Mouse (Mus musculus) hindbrain, embryonic 16.5 days (tissue): ENCODE measurements at regions not wholly inside any gene's neighbourhood (a gene's known extent, or its start where the extent isn't known, plus 50 kb on each side); places are given as distances from the start of the nearest gene placed in this dataset.

Experiments used
- ATAC-seq: fragments of 200-750 bp; cut with Nextera tagmentation; 2 replicates; pipeline ENCODE4 v1.8.0; 2017; ENCODE audit warnings: moderate TSS enrichment, moderate library complexity
- H3K27ac ChIP-seq: fragments of 300-500 bp; sonication (generic); 2 replicates; pipeline ENCODE4 v1.5.1; 2014; ENCODE audit warnings: low read depth, mild to moderate bottlenecking, control low read depth, low read length, moderate library complexity
- H3K27me3 ChIP-seq: fragments of 300-500 bp; sonication (generic); replicated peaks from 2 replicates; pipeline ENCODE4 v1.6.1; 2014; ENCODE audit warnings: low read length; ENCODE audit not compliant: control insufficient read depth, insufficient read depth
- H3K36me3 ChIP-seq: fragments of 300-500 bp; sonication (generic); 2 replicates; pipeline ENCODE4 v1.6.1; 2014; ENCODE audit warnings: mild to moderate bottlenecking, low read length, moderate library complexity, mixed read lengths; ENCODE audit not compliant: control insufficient read depth, insufficient read depth
- H3K4me1 ChIP-seq: fragments of 300-500 bp; sonication (generic); 2 replicates; pipeline ENCODE4 v1.6.1; 2014; ENCODE audit warnings: low read depth, low read length; ENCODE audit not compliant: control insufficient read depth, insufficient read depth
- H3K4me2 ChIP-seq: fragments of 300-500 bp; sonication (generic); 2 replicates; pipeline ENCODE4 v1.6.1; 2014; ENCODE audit warnings: mild to moderate bottlenecking, low read length, control low read depth, moderate library complexity
- H3K4me3 ChIP-seq: fragments of 300-500 bp; sonication (generic); 2 replicates; pipeline ENCODE4 v1.5.1; 2014; ENCODE audit warnings: mild to moderate bottlenecking, low read length, control low read depth, moderate library complexity
- H3K9ac ChIP-seq: fragments of 300-500 bp; sonication (generic); 2 replicates; pipeline ENCODE4 v1.6.1; 2014; ENCODE audit warnings: low read depth, mild to moderate bottlenecking, control low read depth, low read length, moderate library complexity
- H3K9me3 ChIP-seq: fragments of 300-500 bp; sonication (generic); 2 replicates; pipeline ENCODE4 v1.6.1; 2014; ENCODE audit warnings: mild to moderate bottlenecking, low read length, moderate library complexity; ENCODE audit not compliant: control insufficient read depth
- WGBS: fragments of 180-500 bp; shearing (Covaris S2); extraction: QIAGEN DNeasy Blood & Tissue Kit; methylation state at CpG from one replicate; pipeline ENCODE4 v1.1.7; 2014; 5-methylcytosine and 5-hydroxymethylcytosine counted together

GRCm38 (mm10) chr19:15784644-15785043 lies 162.5 kb downstream of the Psat1 start:
- no peak overlapping the region for H3K27ac ChIP-seq
- no peak overlapping the region for H3K9ac ChIP-seq
- H3K36me3 ChIP-seq: no peaks in the 10 kb centered on the region
- H3K4me2 ChIP-seq: no peak overlapping the region
- WGBS: 15% methylated on average over 4 of the region's 4 CpGs
- no peak for ATAC-seq
- H3K27me3 ChIP-seq: no peaks in the 10 kb centered on the region
- H3K9me3 ChIP-seq: no peaks in the 10 kb centered on the region
- no peaks in the 10 kb centered on the region for H3K4me1 ChIP-seq
- no peak overlapping the region for H3K4me3 ChIP-seq

- H3K27ac ChIP-seq: no peak overlapping the region
- H3K36me3 ChIP-seq: no peaks in the 10 kb centered on the region
- no peaks in the 10 kb centered on the region for H3K27me3 ChIP-seq
- H3K9me3 ChIP-seq: no peaks in the 10 kb centered on the region
- 80% methylated on average over 4 of the region's 4 CpGs for WGBS
- ATAC-seq: no peak
- no peak overlapping the region for H3K9ac ChIP-seq
- H3K4me1 ChIP-seq: no peaks in the 10 kb centered on the region
- H3K4me2 ChIP-seq: no peak overlapping the region
- no peak overlapping the region for H3K4me3 ChIP-seq
These were observed 177.5 kb downstream of the Psat1 start for GRCm38 (mm10) chr19:15769651-15770050.

GRCm38 (mm10) chr19:15761086-15761485 lies 186.1 kb downstream of the Psat1 start:
- ATAC-seq: no peak
- H3K9me3 ChIP-seq: no peaks in the 10 kb centered on the region
- 82% methylated on average over 4 of the region's 4 CpGs for WGBS
- H3K9ac ChIP-seq: no peak overlapping the region
- no peak overlapping the region for H3K27ac ChIP-seq
- H3K4me3 ChIP-seq: no peak overlapping the region
- no peak overlapping the region for H3K4me2 ChIP-seq
- no peaks in the 10 kb centered on the region for H3K27me3 ChIP-seq
- H3K4me1 ChIP-seq: no peaks in the 10 kb centered on the region
- H3K36me3 ChIP-seq: no peaks in the 10 kb centered on the region

- ATAC-seq: peak; percentile 74
- peaks cover 2% of the 10 kb centered on the region; the same call in 1 of the 2 replicates for H3K4me1 ChIP-seq
- no peaks in the 10 kb centered on the region for H3K36me3 ChIP-seq
- H3K4me3 ChIP-seq: no peak overlapping the region
- no peak overlapping the region for H3K27ac ChIP-seq
- 32% methylated on average over 8 of the region's 8 CpGs for WGBS
- H3K9ac ChIP-seq: no peak overlapping the region
- no peaks in the 10 kb centered on the region for H3K9me3 ChIP-seq
- no peaks in the 10 kb centered on the region for H3K27me3 ChIP-seq
- H3K4me2 ChIP-seq: no peak overlapping the region
These were observed 201.9 kb downstream of the Psat1 start for GRCm38 (mm10) chr19:15745026-15745777.

GRCm38 (mm10) chr19:15736200-15736599 lies 210.9 kb downstream of the Psat1 start:
- Histone ChIP-seq H3K4me3 (no peak overlapping the region), H3K36me3 (no peaks in the 10 kb centered on the region), H3K27me3 (peaks cover 2% of the 10 kb centered on the region; the same call in 1 of the 2 replicates), H3K27ac (no peak overlapping the region), H3K4me2 (no peak overlapping the region), H3K9me3 (no peaks in the 10 kb centered on the region), H3K4me1 (no peaks in the 10 kb centered on the region), H3K9ac (no peak overlapping the region)
- WGBS: 90% methylated on average over 2 of the region's 2 CpGs
- no peak for ATAC-seq

GRCm38 (mm10) chr19:15726785-15727406 lies 220.2 kb downstream of the Psat1 start:
- H3K4me2 ChIP-seq: no peak overlapping the region; the same call in 1 of the 2 replicates
- peak; percentile 92 for ATAC-seq
- no peak overlapping the region for H3K9ac ChIP-seq
- 0 out of 2 replicates have a peak, but pooled peaks cover 4% of the 10 kb centered on the region for H3K27me3 ChIP-seq
- no peaks in the 10 kb centered on the region for H3K9me3 ChIP-seq
- H3K36me3 ChIP-seq: no peaks in the 10 kb centered on the region
- H3K4me1 ChIP-seq: peaks cover 2% of the 10 kb centered on the region; the same call in 1 of the 2 replicates
- no peak overlapping the region for H3K27ac ChIP-seq
- WGBS: 26% methylated on average over 13 of the region's 13 CpGs
- H3K4me3 ChIP-seq: no peak overlapping the region

GRCm38 (mm10) chr19:15692379-15693023 lies 254.6 kb downstream of the Psat1 start:
- 0 out of 2 replicates have a peak, but pooled peaks cover 2% of the 10 kb centered on the region for H3K27me3 ChIP-seq
- 55% methylated on average over 3 of the region's 3 CpGs for WGBS
- no peaks in the 10 kb centered on the region for H3K36me3 ChIP-seq
- H3K4me1 ChIP-seq: no peaks in the 10 kb centered on the region
- no peak overlapping the region for H3K4me3 ChIP-seq
- no peak overlapping the region for H3K27ac ChIP-seq
- H3K9me3 ChIP-seq: no peaks in the 10 kb centered on the region
- no peak overlapping the region for H3K9ac ChIP-seq
- no peak overlapping the region for H3K4me2 ChIP-seq
- ATAC-seq: peak; percentile 77

GRCm38 (mm10) chr19:15669996-15670395 lies 277.1 kb downstream of the Psat1 start:
- H3K36me3 ChIP-seq: no peaks in the 10 kb centered on the region
- H3K4me3 ChIP-seq: no peak overlapping the region
- ATAC-seq: no peak
- WGBS: 59% methylated on average over 6 of the region's 6 CpGs
- no peak overlapping the region for H3K9ac ChIP-seq
- H3K27ac ChIP-seq: no peak overlapping the region
- no peak overlapping the region for H3K4me2 ChIP-seq
- H3K27me3 ChIP-seq: peaks cover 5% of the 10 kb centered on the region
- peaks cover 15% of the 10 kb centered on the region for H3K4me1 ChIP-seq
- H3K9me3 ChIP-seq: no peaks in the 10 kb centered on the region

- WGBS: 47% methylated on average over 7 of the region's 7 CpGs
- H3K36me3 ChIP-seq: no peaks in the 10 kb centered on the region
- peaks cover 5% of the 10 kb centered on the region for H3K27me3 ChIP-seq
- no peak overlapping the region for H3K4me2 ChIP-seq
- H3K4me3 ChIP-seq: no peak overlapping the region
- no peaks in the 10 kb centered on the region for H3K9me3 ChIP-seq
- H3K27ac ChIP-seq: no peak overlapping the region
- H3K4me1 ChIP-seq: peaks cover 15% of the 10 kb centered on the region
- H3K9ac ChIP-seq: no peak overlapping the region
- ATAC-seq: no peak
These were observed 277.6 kb downstream of the Psat1 start for GRCm38 (mm10) chr19:15669541-15669940.
